Mouse (Mus musculus) bone marrow macrophage, adult 2 months (primary cell): ENCODE data around the gene Gprc5b. TPM values are rescaled to one million over a fixed set of nuclear protein-coding genes. Genes with fewer than 3 reads are reported as not detected.

Experiments used
- H3K27ac ChIP-seq: 2 replicates; pipeline ENCODE4 v1.5.1; 2012; ENCODE audit warnings: low read depth, low read length; ENCODE audit not compliant: insufficient read depth
- H3K4me1 ChIP-seq: 2 replicates; pipeline ENCODE4 v1.6.1; 2012; ENCODE audit warnings: low read length; ENCODE audit not compliant: control insufficient read depth, insufficient read depth
- H3K4me3 ChIP-seq: 2 replicates; pipeline ENCODE4 v1.5.1; 2012; ENCODE audit warnings: mild to moderate bottlenecking, low read length, moderate library complexity; ENCODE audit not compliant: insufficient read depth
- CTCF ChIP-seq: IDR thresholded peaks from 2 replicates; pipeline ENCODE4 v1.5.1; 2012; ENCODE audit warnings: low read depth, mild to moderate bottlenecking, low read length, moderate library complexity
- POLR2A ChIP-seq: IDR thresholded peaks from 2 replicates; pipeline ENCODE4 v1.6.1; 2012; ENCODE audit warnings: mild to moderate bottlenecking, low read depth, low read length, borderline replicate concordance
- polyA plus RNA-seq: library from polyadenylated mRNA; stranded (reverse); fragments of >200 nt; gene quantifications from 2 replicates; pipeline ENCODE4 v1.2.4, GENCODE M21; 2012; ENCODE audit not compliant: missing spikeins, insufficient read depth, insufficient read length

Gprc5b gene
- 0.24 and 1.2 TPM in 2 replicates for polyA plus RNA-seq

DNA sequence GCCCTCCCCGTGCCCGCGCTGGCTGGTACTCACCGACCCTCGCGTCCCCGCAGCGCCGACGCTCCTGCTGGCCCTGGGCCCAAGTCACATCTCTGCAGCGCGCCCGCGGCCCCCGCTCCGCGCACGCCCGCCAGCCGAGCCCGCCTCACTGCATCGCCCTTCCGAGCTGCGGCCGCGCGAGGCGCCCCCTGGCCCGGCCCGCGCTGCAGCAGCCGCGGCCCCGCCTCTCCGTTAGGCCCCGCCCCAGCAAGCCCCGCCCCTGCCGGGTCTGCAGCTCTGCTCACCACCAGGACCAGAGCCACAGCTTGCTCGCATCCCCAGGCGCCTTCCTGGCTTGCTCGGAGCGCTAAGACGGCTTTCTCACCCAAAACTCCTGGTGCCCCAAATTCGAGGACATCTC, at the start of gene Gprc5b:
Gene Gprc5b, minus strand, starts transcription at position 205 of the 400 bp plus-strand sequence.
- H3K27ac ChIP-seq = no peak within 1 kb of the TSS
- peak within 1 kb of the TSS; percentile 67 for H3K4me3 ChIP-seq
- peaks cover 5% of the 10 kb centered on the region for H3K4me1 ChIP-seq
- TF ChIP-seq CTCF (no peak), POLR2A (no peak)

DNA sequence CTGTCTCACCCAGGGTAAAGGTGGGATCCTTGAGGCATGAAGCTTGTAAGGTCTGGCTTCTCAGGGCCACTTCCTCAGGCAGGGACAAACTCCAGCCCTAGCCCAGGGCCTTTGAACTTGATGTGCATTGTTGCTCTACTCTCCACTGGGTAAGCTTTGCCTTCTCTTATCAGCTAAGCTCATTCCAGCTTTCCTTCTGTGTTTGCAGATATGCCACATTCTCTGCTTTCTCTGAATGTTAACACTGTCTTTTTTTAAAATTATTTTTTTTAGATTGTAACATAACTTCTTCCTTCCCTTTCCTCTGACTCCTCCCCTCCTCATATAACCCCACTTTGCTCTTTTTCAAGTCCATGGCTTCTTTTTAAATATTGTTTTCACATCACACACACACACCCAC, 46.5 kb upstream of the Gprc5b start:
- TF ChIP-seq POLR2A (no peak), CTCF (no peak)
- Histone ChIP-seq H3K4me1 (no peaks in the 10 kb centered on the region; the same call in 1 of the 2 replicates), H3K4me3 (no peak overlapping the region), H3K27ac (no peak overlapping the region)

DNA sequence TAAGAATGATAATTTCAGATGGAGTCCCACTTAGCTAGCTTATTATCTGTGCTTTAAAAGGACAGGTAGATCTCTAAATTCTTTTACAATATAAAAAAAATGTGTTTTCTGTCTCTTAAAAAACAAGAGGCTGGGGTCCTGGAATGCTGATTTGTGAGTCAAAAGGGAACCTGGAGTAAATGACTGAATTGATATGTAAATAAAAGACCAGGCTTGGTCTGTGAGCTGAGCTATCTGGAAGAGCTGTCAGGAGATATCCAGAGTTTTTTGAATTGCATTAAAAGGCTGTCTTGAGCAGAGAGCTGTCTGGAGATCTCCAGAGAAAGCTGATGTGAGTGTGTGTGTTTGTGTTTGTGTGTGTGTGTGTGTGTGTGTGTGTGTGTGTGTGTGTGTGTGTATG, 42.6 kb upstream of the Gprc5b start:
- no peaks in the 10 kb centered on the region for H3K4me1 ChIP-seq
- TF ChIP-seq CTCF (no peak), POLR2A (no peak)
- H3K4me3 ChIP-seq = no peak overlapping the region
- H3K27ac ChIP-seq = no peak overlapping the region

DNA sequence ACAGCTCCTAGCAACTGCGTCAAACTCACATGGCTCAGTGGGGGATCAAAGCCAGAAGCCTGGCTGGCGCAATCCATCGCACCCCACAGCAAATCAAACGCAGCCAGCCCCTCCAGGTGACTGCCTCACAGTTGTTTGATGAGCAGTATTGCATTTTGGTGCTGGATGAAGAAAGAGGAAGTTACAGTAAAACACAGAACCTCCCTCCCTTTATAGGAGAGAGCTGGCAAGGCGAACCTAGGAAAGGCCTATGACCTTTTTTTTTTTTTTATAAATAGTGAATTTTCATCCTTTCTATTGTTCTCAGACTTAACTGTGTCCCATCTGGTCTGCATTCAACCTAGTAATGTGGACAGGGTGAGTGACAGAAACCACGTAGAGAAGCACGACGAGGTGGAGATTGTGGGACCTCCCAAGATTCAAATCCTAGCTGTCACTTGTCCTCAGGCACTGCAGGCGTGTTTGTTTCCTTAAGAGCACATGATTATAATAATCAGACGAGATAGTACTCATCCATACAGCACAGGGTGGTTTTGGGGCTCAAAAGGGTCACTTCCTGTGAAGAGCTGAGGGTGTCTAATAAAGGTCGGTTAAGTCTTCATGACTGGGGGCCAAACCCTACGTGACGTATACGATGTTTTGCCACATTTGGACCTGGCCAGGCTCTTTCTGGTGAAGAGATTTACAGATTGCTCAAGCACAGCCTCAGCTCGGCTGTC, 39.4 kb upstream of the Gprc5b start:
- TF ChIP-seq POLR2A = no peak
- no peak for TF ChIP-seq CTCF
- no peak overlapping the region for H3K27ac ChIP-seq
- no peaks in the 10 kb centered on the region for H3K4me1 ChIP-seq
- no peak overlapping the region for H3K4me3 ChIP-seq

DNA sequence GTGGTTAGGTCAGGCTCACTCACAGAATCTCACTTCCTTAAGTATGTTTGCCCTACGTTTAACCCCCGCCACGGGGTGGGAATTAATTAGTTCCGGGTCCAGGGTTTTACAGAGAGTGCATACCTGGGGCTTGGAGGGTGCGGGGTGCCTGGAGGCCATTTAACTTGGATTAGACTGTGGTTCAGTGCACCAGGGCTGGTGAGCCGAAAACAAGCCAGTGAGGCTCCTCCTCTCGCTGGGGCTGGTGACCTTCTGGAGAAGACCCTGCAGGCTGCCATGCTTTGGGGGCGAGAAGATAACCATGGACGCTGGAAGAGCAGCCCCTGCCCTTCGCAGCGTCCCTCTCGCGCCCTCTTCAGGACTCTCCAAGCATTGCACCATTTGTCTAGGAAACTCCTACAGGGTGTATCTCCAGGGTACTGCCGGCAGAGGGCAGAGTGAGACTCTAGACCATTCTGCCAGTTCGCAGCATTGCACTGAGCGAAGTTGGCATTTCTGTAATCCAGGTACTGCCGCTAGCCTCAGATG, 28.4 kb upstream of the Gprc5b start:
- Histone ChIP-seq H3K4me1 (peaks cover 12% of the 10 kb centered on the region; the same call in 1 of the 2 replicates), H3K27ac (no peak overlapping the region), H3K4me3 (no peak overlapping the region)
- TF ChIP-seq POLR2A = no peak
- peak; percentile 96 for TF ChIP-seq CTCF

DNA sequence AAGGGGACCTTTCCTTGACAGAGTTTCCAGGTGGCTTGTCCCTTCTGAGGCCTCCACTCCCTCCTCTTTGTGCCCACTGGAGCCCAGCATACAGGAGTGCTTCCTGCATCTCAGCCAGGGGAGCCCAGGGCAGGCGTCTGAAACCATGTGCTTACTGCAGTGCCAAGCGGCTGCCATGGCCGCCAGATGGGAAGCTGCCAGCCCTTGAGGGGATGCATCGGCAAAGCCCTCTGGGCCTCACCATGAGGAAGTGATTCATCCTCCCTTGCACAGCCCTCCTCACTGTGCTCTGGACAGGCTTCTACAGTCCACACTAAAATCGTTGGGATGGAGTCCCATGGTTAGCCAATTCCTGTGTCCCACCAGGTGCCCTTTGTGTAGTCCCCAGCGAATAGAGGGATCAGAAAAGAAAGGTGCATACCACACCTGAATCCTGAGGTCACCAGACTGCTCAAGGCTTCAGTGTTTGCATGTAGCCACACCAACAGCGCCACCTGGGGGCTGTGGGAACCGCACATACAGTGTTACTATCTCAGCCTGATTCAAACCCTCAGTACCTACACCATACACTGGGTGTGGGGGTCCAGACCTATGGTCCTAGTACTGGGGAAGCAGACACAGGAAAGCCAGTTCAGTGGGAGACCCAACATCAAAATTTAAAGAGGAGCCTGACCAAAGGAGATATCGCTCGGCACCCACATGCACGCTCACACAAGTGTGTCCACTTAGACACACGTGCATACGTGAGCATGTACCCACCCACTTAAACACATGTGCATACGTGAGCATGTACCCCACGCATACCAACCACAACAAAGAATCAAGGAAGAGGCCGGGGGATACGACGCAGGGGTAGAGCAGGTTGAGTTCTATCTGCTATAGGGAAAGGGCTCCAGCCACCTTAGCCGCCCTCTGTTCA, 27.5 kb upstream of the Gprc5b start:
- H3K4me3 ChIP-seq = no peak overlapping the region
- TF ChIP-seq POLR2A (no peak), CTCF (peak; percentile 84)
- no peak overlapping the region for H3K27ac ChIP-seq
- peaks cover 12% of the 10 kb centered on the region; the same call in 1 of the 2 replicates for H3K4me1 ChIP-seq

- H3K4me3 ChIP-seq = no peak overlapping the region
- no peak overlapping the region for H3K27ac ChIP-seq
- TF ChIP-seq POLR2A (no peak), CTCF (0 out of 2 replicates have a peak, but pooled peaks have one; percentile 20)
- peaks cover 12% of the 10 kb centered on the region; the same call in 1 of the 2 replicates for H3K4me1 ChIP-seq
These were observed 24.5 kb upstream of the Gprc5b start for GRCm38 (mm10) chr7:119019537-119019936.

DNA sequence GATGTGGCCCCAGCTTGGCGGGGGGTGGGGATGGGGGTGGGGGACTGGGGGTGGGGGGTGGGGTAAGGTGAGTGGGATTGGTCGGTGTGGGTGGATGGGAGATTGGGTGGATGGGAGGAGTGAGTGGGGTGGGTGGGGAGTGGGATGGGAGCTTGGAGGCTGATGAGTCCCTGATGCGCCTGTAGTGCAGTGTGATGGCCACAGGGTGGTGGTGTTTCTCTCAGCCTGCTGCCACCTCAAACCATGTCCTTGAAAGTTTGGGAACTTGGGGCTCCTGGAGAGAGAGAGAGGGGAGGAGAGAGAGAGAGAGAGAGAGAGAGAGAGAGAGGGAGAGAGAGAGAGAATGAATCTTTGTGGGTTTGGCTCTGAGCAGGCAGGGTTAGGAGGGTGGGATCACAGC, 20.7 kb upstream of the Gprc5b start:
- TF ChIP-seq CTCF = peak; percentile 40; the same call in 1 of the 2 replicates
- TF ChIP-seq POLR2A = no peak
- H3K27ac ChIP-seq = no peak overlapping the region
- H3K4me3 ChIP-seq = no peak overlapping the region
- no peaks in the 10 kb centered on the region for H3K4me1 ChIP-seq

DNA sequence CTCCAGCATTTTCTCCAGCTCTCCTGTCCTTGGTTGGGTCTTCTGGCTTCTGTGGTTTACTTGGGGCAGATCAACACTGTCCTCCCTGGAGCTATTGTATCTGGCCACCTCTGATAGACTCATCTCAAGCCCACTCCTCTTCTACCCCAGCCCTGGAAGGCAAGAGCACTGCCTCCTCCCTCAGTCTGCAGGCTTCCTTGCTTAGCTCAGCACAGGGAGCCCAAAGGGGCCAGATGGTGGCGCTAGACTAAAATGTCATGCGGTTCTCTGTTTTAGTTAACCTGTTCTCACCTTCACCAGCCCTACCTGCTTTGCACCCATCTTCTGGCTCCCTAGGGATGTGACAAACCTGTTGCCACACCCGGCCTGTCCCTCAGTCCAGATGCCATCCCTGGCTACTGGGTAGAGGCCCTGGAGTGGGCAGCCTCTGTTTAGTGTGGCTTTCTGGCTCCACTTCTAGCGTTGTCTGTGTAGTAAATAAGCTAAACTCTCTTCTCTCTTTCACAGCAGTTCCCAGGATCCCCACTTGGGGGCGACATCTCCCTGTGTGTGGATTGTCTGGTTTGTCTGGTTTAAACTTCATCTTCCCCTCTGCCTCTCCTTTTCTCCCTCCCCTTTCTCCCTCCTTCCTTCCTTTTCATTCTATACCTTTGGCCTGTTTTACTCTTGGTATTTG, 16.0 kb upstream of the Gprc5b start:
- H3K4me3 ChIP-seq = no peak overlapping the region
- H3K27ac ChIP-seq = no peak overlapping the region
- no peak for TF ChIP-seq POLR2A
- peak; percentile 23; the same call in 1 of the 2 replicates for TF ChIP-seq CTCF
- no peaks in the 10 kb centered on the region for H3K4me1 ChIP-seq
